Mouse (Mus musculus) liver, embryonic 16.5 days (tissue): ENCODE measurements at regions not wholly inside any gene's neighbourhood (a gene's known extent, or its start where the extent isn't known, plus 50 kb on each side); places are given as distances from the start of the nearest gene placed in this dataset.

ENCODE experiments used
- ATAC-seq: fragments of 200-750 bp; cut with Nextera tagmentation; 2 replicates; pipeline ENCODE4 v1.8.0; 2017; ENCODE audit warnings: low read depth, mild to moderate bottlenecking, moderate number of reproducible peaks, moderate library complexity
- H3K27ac ChIP-seq: fragments of 300-500 bp; sonication (generic); 2 replicates; pipeline ENCODE4 v1.5.1; 2014; ENCODE audit warnings: mild to moderate bottlenecking, low read length
- H3K27me3 ChIP-seq: fragments of 300-500 bp; sonication (generic); 2 replicates; pipeline ENCODE4 v1.6.1; 2014; ENCODE audit warnings: low read depth, low read length, mixed read lengths; ENCODE audit not compliant: control insufficient read depth, insufficient read depth
- H3K36me3 ChIP-seq: fragments of 300-500 bp; sonication (generic); 2 replicates; pipeline ENCODE4 v1.6.1; 2014; ENCODE audit warnings: mild to moderate bottlenecking; ENCODE audit not compliant: control insufficient read depth, insufficient read depth
- H3K4me1 ChIP-seq: fragments of 300-500 bp; sonication (generic); 2 replicates; pipeline ENCODE4 v1.6.1; 2014; ENCODE audit warnings: low read depth, low read length, mixed read lengths; ENCODE audit not compliant: control insufficient read depth
- H3K4me2 ChIP-seq: fragments of 300-500 bp; sonication (generic); 2 replicates; pipeline ENCODE4 v1.6.1; 2014; ENCODE audit warnings: low read depth, low read length, mixed read lengths
- H3K4me3 ChIP-seq: fragments of 300-500 bp; sonication (generic); 2 replicates; pipeline ENCODE4 v1.5.1; 2014; ENCODE audit warnings: low read depth, mild to moderate bottlenecking, low read length
- H3K9ac ChIP-seq: fragments of 300-500 bp; sonication (generic); 2 replicates; pipeline ENCODE4 v1.6.1; 2014; ENCODE audit warnings: low read depth, low read length
- H3K9me3 ChIP-seq: fragments of 300-500 bp; sonication (generic); replicated peaks from 2 replicates; pipeline ENCODE4 v1.6.1; 2016; ENCODE audit warnings: low read length; ENCODE audit not compliant: control insufficient read depth
- WGBS: fragments of 180-500 bp; shearing (Covaris S2); extraction: QIAGEN DNeasy Blood & Tissue Kit; methylation state at CpG from one replicate; pipeline ENCODE4 v1.1.7; 2014; ENCODE audit not compliant: insufficient replicate concordance; 5-methylcytosine and 5-hydroxymethylcytosine counted together

- Histone ChIP-seq H3K36me3 (no peaks in the 10 kb centered on the region), H3K9me3 (no peaks in the 10 kb centered on the region), H3K27me3 (no peaks in the 10 kb centered on the region), H3K4me2 (no peak overlapping the region), H3K4me3 (no peak overlapping the region), H3K27ac (no peak overlapping the region), H3K4me1 (no peaks in the 10 kb centered on the region), H3K9ac (no peak overlapping the region)
- ATAC-seq = no peak
- WGBS = 56% methylated on average over 5 of the region's 5 CpGs
These were observed 536.5 kb upstream of the Slit2 start for GRCm38 (mm10) chr5:47446305-47447028.

- H3K27me3 ChIP-seq = no peaks in the 10 kb centered on the region
- no peak overlapping the region for H3K4me2 ChIP-seq
- no peak for ATAC-seq
- no peak overlapping the region for H3K9ac ChIP-seq
- H3K4me1 ChIP-seq = no peaks in the 10 kb centered on the region
- 46% methylated on average over 4 of the region's 4 CpGs for WGBS
- H3K36me3 ChIP-seq = no peaks in the 10 kb centered on the region
- no peak overlapping the region for H3K4me3 ChIP-seq
- no peak overlapping the region for H3K27ac ChIP-seq
- H3K9me3 ChIP-seq = no peaks in the 10 kb centered on the region
These were observed 518.1 kb upstream of the Slit2 start for GRCm38 (mm10) chr5:47464848-47465247.

- 12% methylated on average over 5 of the region's 5 CpGs for WGBS
- no peaks in the 10 kb centered on the region for H3K36me3 ChIP-seq
- no peak overlapping the region for H3K4me2 ChIP-seq
- ATAC-seq = no peak
- H3K27ac ChIP-seq = no peak overlapping the region
- H3K27me3 ChIP-seq = no peaks in the 10 kb centered on the region
- H3K9ac ChIP-seq = no peak overlapping the region
- no peaks in the 10 kb centered on the region for H3K9me3 ChIP-seq
- no peaks in the 10 kb centered on the region for H3K4me1 ChIP-seq
- no peak overlapping the region for H3K4me3 ChIP-seq
These were observed 513.5 kb upstream of the Slit2 start for GRCm38 (mm10) chr5:47469394-47469793.

- no peak for ATAC-seq
- 37% methylated on average over 7 of the region's 7 CpGs for WGBS
These were observed 510.7 kb upstream of the Slit2 start for GRCm38 (mm10) chr5:47472027-47472825.

GRCm38 (mm10) chr5:47479908-47480307 is 503.0 kb upstream of the Slit2 start:
- Histone ChIP-seq H3K36me3 (no peaks in the 10 kb centered on the region), H3K27ac (no peak overlapping the region), H3K4me3 (no peak overlapping the region), H3K4me2 (no peak overlapping the region), H3K9ac (no peak overlapping the region), H3K4me1 (no peaks in the 10 kb centered on the region), H3K27me3 (no peaks in the 10 kb centered on the region), H3K9me3 (no peaks in the 10 kb centered on the region)
- no peak for ATAC-seq

More at GRCm38 (mm10) chr5:47472027-47472825, 510.7 kb upstream of the Slit2 start:
- Histone ChIP-seq H3K9me3 (no peaks in the 10 kb centered on the region), H3K36me3 (no peaks in the 10 kb centered on the region), H3K4me1 (no peaks in the 10 kb centered on the region), H3K9ac (no peak overlapping the region), H3K4me3 (no peak overlapping the region), H3K27me3 (no peaks in the 10 kb centered on the region), H3K4me2 (no peak overlapping the region), H3K27ac (no peak overlapping the region)

- Histone ChIP-seq H3K9me3 (no peaks in the 10 kb centered on the region), H3K27ac (no peak overlapping the region), H3K36me3 (no peaks in the 10 kb centered on the region), H3K4me3 (no peak overlapping the region), H3K27me3 (no peaks in the 10 kb centered on the region), H3K4me1 (no peaks in the 10 kb centered on the region), H3K9ac (no peak overlapping the region), H3K4me2 (no peak overlapping the region)
- 35% methylated on average over 3 of the region's 3 CpGs for WGBS
- no peak for ATAC-seq
These were observed 486.7 kb upstream of the Slit2 start for GRCm38 (mm10) chr5:47496218-47496617.

- H3K27me3 ChIP-seq = no peaks in the 10 kb centered on the region
- H3K9ac ChIP-seq = no peak overlapping the region
- no peak overlapping the region for H3K27ac ChIP-seq
- H3K4me1 ChIP-seq = no peaks in the 10 kb centered on the region
- H3K9me3 ChIP-seq = no peaks in the 10 kb centered on the region
- 58% methylated on average over 4 of the region's 4 CpGs for WGBS
- no peaks in the 10 kb centered on the region for H3K36me3 ChIP-seq
- no peak overlapping the region for H3K4me3 ChIP-seq
- ATAC-seq = no peak
- H3K4me2 ChIP-seq = no peak overlapping the region
These were observed 480.0 kb upstream of the Slit2 start for GRCm38 (mm10) chr5:47502764-47503416.

- no peak overlapping the region for H3K27ac ChIP-seq
- H3K4me1 ChIP-seq = no peaks in the 10 kb centered on the region
- no peak for ATAC-seq
- no peak overlapping the region for H3K9ac ChIP-seq
- H3K4me2 ChIP-seq = no peak overlapping the region
- H3K9me3 ChIP-seq = no peaks in the 10 kb centered on the region
- no peaks in the 10 kb centered on the region for H3K36me3 ChIP-seq
- 64% methylated on average over 4 of the region's 4 CpGs for WGBS
- no peak overlapping the region for H3K4me3 ChIP-seq
- no peaks in the 10 kb centered on the region for H3K27me3 ChIP-seq
These were observed 474.1 kb upstream of the Slit2 start for GRCm38 (mm10) chr5:47508689-47509301.
